Mouse (Mus musculus) large intestine, adult 2 months (tissue): ENCODE measurements at regions not wholly inside any gene's neighbourhood (a gene's known extent, or its start where the extent isn't known, plus 50 kb on each side); places are given as distances from the start of the nearest gene placed in this dataset.

Source experiments
- DNase-seq: peaks from one replicate; pipeline ENCODE4 v3.0.0-alpha.2; 2012; ENCODE audit warnings: low read depth, low spot score
- WGBS: fragments of 180-500 bp; shearing (Covaris S2); methylation state at CpG from one replicate; pipeline ENCODE4 v1.1.7; 2018; 5-methylcytosine and 5-hydroxymethylcytosine counted together

DNA sequence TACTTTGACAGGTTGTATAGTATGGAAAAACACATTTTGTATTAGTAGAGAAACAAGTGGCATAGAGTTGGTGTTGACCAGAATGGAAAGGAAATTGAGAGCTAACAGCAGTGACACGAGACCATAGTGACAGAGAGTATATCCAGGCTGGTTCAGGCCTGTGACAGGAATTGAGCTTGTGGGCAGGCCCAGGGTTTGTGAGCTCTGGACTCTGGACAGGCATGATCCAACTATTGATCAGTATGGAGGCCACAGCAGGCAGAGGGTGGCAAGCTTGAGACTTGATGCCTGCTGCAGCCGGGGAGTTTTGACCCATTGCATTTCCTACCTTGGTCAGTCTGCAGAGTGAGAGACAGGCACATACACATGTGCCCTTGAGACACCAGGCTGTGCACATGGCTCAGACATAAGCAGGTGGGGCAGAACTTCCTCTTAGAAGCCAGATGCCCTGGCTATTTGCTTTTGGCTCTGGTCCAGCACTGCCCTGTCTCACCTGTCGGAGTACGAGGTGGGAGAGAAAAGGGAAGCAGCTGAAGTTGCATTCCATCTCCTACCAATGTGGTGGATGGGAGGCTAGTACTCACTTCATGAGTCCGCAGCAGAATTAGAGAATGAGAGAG, 1006.2 kb upstream of the Cdh20 start:
- 44% methylated on average over 5 of the region's 5 CpGs for WGBS
- peak; percentile 21 for DNase-seq

DNA sequence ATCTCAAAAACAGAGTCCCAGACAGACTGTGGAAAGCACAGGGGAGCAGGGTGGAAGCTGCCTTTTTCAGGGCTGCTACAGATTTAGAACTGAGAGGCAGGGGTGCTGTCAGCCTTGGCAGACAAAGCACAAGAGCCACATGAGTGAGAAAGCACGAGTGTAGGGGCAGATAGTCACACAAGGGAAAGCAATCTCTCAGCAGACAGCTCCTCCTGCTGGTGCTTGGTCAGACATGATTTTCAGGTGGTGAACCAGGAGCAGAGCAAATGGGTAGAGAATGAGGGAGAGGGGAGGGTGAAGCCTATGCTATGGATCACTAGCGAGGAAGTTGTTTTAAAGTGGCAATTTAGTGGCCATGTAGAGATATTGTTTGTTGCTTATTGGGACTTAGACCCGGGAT, 1005.6 kb upstream of the Cdh20 start:
- no peak for DNase-seq
- 25% methylated on average over 3 of the region's 3 CpGs for WGBS

DNA sequence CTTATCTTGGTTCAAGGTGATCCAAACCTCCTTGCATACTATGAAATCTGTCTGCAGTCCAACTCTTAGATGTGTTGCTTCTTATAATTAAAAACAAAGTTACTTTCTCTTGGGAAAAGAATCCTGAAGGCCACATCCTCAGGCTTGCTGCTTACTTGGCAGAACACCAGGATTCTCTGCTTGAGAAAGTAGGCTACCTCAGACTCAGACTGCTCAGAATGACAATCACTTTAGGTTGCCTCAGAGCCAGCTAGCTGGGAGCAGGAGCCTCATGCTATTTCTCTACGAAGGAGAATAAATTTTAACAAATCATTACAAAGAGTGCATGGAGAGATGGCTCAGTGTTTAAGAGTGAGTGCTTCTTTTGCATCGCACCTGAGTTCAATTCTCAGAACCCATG, 1001.0 kb upstream of the Cdh20 start:
- WGBS: 53% methylated on average over 2 of the region's 2 CpGs

DNA sequence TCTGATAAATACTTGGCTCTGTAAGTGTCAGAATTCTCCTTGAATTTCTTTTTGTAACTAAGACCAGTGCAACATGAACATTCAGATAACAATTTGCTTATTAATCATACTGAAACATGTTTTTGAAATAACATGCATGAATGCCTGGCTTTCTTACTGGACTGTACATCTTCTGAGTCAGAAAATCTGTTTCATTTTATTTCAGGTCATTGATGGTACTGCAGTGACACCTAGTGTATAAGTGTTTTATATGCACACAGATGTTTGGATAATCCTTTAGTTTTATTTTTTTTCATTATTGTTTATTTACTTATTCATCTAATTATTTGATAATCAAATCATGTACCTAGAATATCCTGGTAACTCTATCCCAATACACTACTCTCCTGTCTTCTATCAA, 983.6 kb upstream of the Cdh20 start:
- no peak for DNase-seq

More for the DNA sequence above, 1001.0 kb upstream of the Cdh20 start:
- no peak for DNase-seq

DNA sequence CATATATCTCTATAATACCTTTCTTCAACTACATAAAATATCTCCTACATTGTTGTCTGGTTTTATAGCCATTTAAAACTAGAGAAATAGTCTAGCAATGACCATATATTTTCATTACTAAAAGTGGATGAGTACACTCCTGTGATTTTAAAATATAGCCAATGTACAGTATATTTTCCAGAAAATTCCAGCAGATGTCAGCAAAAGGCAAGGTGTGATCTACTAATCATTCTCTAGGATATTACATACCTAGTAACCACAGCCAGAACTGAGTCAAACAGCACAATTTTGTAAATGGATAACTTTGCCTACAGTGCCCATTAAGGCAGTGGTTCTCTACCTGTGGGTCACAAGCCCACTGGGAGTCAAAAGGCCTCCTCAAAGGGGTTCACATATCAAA, 972.0 kb upstream of the Cdh20 start:
- no peak for DNase-seq

DNA sequence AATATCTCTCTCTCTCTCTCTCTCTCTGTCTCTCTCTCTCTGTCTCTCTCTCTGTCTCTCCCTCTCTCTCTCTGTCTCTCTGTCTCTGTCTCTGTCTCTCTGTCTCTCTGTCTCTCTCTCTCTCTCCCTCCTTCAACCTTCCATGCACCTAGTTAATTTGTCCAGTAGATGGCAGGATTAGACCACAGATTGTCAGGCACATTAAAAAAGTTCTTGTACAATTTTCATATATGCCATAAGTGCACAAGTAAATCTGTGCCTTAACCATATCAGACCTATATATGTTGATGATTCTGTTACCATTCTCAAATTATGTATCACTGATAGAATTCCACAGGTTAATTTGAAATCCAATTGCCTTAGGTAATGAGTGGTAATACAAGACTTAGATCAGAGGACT, 969.0 kb upstream of the Cdh20 start:
- no peak for DNase-seq

DNA sequence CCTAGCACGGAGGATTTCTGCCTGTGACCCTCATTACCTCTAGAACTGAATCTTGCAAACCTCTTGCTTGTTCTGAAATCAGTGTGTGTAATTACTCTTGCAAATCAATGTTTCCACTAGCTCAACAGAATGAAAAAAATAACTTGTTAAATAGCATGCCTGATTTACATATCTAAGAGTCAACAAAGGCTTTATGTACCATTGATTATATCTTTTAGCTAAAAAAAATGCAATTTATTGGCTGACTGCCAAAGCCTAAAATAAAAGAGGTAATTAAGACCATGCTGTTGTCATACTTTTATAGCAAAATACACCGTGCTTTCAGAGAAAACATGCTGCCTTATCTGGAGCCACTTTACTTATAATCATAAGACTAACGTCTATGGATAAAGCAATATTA, 950.4 kb upstream of the Cdh20 start:
- DNase-seq: no peak
- 43% methylated on average over 3 of the region's 3 CpGs for WGBS
